ENCODE assay signal across 14 mouse cellular contexts in genomic region chr12:14114730-14115129, GRCm38 (mm10). TPM values are rescaled to one million over a fixed set of nuclear protein-coding genes. Genes with fewer than 3 reads are reported as not detected.
A peak's percentile ranks its signal among the peaks of the same experiment; 100 is the strongest.
DNase-seq lines count a peak whose midpoint lies in the region; ATAC-seq lines count a peak whose summit lies in the region.
"Had no signal": no experiment of that assay in that cellular context is flagged by ENCODE, and none has a peak within 500 bp of the region (broad histone marks: within the 10 kb centered on the region; RNA-seq: fewer than 3 reads in every experiment).

No protein-coding gene starts in this region.

- no peak for DNase-seq in frontal cortex, postnatal 25 days (ENCODE audit: low spot score in 2 of 2)
- peak; percentile 20 for DNase-seq in right cerebral cortex, adult 18-20 months
- DNase-seq in right cerebral cortex, postnatal 25 days: no peak
- DNase-seq in layer of hippocampus, adult 9-10 months (ENCODE audit: low spot score): peak; percentile 25
- no peak for DNase-seq in adrenal gland, postnatal 10 days
- DNase-seq: adrenal gland, adult 2 months; liver, postnatal 0 days; lung, postnatal 4 days; midbrain, embryonic 14.5 days; thymus, adult 2 months had no signal

- ATAC-seq in frontal cortex, adult (ENCODE audit: low TSS enrichment): peak; percentile 64
- ATAC-seq in megakaryocyte progenitor cell, adult 5-6 weeks (replicated peaks; ENCODE audit: poor library complexity): no peak
- ATAC-seq: CD4-positive, CD25-positive, alpha-beta regulatory T cell, adult 4 months; liver, postnatal 0 days had no signal

RNA-seq across cellular contexts. Expression of gene Fam84a, which starts 37.1 kb away (rescaled TPM):
- 1 to 10 TPM; 3.3 to 3.9 TPM for total RNA-seq in adrenal gland, postnatal 10 days (2021)
- total RNA-seq in megakaryocyte progenitor cell, adult 5-6 weeks (2015): not detected in 2 replicates
- total RNA-seq in megakaryocyte progenitor cell, adult 5-6 weeks (2017): not detected in 2 replicates
- total RNA-seq: MEL had no signal

Comparison
In these comparisons a context has a peak if more than half of its experiments do, and no peak if none do; other contexts are left out.
1. DNase-seq: peak in right cerebral cortex, adult 18-20 months (single experiment) and layer of hippocampus, adult 9-10 months (single experiment); none in frontal cortex, postnatal 25 days (0 of 2), right cerebral cortex, postnatal 25 days (single experiment) and adrenal gland, postnatal 10 days (single experiment).
2. RNA of gene Fam84a, which starts 37.1 kb away (total RNA-seq): 3.3 to 3.9 TPM in adrenal gland, postnatal 10 days; not detected in megakaryocyte progenitor cell, adult 5-6 weeks; every median in the first group is over 4 times any median in the second.